Mouse (Mus musculus) bone marrow macrophage, adult 2 months (primary cell): ENCODE results near the gene Boll.

Experiments used
- CTCF ChIP-seq: IDR thresholded peaks from 2 replicates; pipeline ENCODE4 v1.5.1; 2012; ENCODE audit warnings: low read depth, mild to moderate bottlenecking, low read length, moderate library complexity
- POLR2A ChIP-seq: IDR thresholded peaks from 2 replicates; pipeline ENCODE4 v1.6.1; 2012; ENCODE audit warnings: mild to moderate bottlenecking, low read depth, low read length, borderline replicate concordance

- TF ChIP-seq POLR2A (no peak), CTCF (no peak)
Observed at GRCm38 (mm10) chr1:55411079-55411478, 47.8 kb upstream of the Boll start.
